Mouse (Mus musculus) mouse embryonic stem cell (cell line): ENCODE data around the gene Tmem132c.

Experiments used
- in situ Hi-C, 2 experiments: fragments of 300-500 bp; cut with MboI; formaldehyde crosslinking; loops; 1 replicate in 1 of 2; 3 replicates in 1 of 2; pipeline ENCODE4 v1.14.3; 2019 to 2020; ENCODE audit warnings: low sequenced_read_pairs in 2 of 2, low pct_unique_long_range_greater_than_20kb in 1 of 2, mixed read lengths in 1 of 2; ENCODE audit not compliant: unreplicated experiment in 1 of 2

The Tmem132c gene

DNA sequence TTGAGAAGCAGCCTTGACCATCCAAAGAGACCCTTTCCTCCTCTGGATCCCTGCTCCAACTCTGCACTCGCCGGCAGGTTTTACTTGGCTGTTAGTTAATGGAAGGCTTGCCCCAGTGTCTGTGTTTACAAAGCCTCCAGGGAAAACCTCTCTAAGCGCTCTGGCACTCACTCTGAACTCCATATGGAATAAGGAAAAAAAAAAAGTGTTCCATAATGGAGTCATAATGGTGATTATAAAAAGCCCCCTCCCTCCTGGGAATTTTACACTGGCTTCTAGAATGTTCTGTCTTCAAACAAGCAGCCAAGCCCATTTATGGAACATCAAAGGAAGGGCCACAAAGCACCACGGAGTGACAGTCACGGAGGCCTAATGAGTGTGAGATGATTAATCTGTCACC lies 136.9 kb downstream of the Tmem132c start:
- in situ Hi-C loops, result no loop called here

DNA sequence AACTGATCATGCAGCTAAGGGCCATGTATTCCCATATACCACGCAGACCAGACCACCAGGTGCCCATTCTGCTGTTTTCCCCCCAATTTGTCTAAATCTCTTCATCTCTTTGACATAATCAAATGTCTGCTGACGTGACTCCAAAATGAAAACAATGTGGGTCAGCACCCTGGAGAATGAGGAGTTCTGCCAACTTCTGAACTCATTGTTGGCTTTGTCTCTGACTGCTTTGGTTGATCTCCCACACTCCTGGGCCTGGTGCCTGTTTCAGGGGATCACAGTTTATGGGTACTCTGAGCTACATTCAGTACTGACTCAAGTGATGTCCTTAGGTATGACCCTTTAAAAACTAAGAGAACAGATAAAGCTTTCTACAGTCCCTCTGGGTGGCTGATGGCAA lies 137.7 kb downstream of the Tmem132c start:
- in situ Hi-C loops, result no loop called here

DNA sequence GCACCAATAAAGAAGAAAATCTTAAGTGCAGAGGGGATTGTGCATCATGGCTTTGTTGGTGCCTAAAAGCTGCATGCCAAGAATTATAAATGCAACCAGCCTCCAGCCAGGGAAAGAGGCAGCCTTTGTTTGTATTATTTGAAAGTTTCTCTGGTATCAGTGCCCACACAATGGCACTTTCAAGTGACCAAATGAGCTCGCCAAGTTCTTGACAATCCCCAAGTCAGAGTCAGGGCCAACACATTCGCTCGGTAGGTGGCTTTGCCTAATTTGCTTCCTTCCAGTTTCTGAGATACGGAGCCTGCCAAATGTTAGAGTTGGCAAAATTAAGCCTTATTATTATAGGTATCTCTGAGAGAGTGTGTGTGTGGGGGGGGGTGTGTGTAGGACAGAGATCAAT lies 139.6 kb downstream of the Tmem132c start:
- in situ Hi-C loops, result no loop called here

DNA sequence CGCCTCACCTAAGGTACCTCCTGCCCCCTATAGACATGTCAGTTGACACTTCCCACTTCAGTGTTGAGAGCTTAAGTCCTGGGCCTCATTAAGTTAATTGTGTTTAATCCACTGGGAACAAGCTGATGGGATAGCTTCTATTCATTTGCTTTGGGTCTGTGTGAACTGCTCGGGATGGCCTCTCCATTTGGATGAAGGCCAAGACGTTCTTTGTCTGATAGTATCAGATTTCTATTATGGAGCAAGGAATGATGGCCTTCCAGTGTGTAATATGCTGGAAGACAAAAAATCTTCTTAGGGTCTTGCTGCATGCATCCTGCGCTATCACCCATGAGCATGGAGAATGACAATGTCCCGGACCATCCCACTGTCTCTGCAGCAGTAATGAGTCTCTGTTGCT lies 141.0 kb downstream of the Tmem132c start:
- in situ Hi-C loops, result no loop called here

- in situ Hi-C loops, result no loop called here
These were observed 149.6 kb downstream of the Tmem132c start for GRCm38 (mm10) chr5:127391187-127391586.

GRCm38 (mm10) chr5:127396889-127397288 lies 155.3 kb downstream of the Tmem132c start:
- in situ Hi-C loops, result no loop called here

DNA sequence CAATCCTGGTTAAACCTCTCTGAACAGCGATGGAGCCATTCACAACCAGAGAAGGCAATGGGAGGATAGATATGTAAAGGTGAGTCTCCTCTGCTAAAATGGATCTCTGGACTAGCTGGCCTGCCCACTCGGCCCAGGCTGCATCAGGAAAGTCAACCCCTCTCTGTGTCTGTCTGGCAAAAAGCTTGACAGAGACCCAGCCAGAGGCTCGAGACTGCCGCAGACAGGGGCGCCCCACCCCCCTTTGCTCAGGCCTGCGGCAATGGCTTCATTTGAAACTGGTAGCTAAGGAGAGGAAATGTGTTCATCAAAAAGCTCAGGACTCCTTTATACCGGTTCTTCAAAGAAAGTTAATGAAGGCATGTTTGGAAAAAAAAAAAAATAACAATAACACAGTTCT lies 156.4 kb downstream of the Tmem132c start:
- in situ Hi-C loops, result no loop called here

DNA sequence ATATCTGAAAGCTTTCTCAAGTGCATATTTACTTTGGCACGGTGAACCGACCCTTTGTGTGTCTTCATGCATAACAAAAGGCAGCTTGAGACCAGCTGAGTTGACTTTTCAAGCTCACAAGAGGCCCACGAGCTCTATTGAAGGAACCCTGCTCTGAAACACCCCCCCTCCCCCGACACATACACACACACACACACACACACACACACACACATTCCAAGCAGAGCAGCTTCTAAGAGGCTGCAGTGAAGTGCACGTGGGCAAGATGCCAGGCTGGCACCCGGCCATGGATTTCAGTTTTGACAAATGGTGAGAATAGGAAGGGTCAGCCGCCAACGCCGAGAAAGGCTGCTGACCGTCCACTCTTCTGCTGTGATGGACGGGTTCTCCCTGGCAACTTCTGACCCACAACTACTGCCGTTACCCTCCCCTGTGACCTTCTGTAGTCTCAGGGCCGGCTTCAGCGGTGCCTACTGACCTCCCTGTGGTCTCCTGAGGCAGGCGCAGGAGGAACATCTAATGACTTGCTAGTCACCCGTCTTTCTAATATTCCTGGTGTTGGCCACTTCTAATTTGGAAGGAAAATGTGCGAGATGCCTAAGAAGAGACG lies 163.9 kb downstream of the Tmem132c start:
- in situ Hi-C loops, result no loop called here

DNA sequence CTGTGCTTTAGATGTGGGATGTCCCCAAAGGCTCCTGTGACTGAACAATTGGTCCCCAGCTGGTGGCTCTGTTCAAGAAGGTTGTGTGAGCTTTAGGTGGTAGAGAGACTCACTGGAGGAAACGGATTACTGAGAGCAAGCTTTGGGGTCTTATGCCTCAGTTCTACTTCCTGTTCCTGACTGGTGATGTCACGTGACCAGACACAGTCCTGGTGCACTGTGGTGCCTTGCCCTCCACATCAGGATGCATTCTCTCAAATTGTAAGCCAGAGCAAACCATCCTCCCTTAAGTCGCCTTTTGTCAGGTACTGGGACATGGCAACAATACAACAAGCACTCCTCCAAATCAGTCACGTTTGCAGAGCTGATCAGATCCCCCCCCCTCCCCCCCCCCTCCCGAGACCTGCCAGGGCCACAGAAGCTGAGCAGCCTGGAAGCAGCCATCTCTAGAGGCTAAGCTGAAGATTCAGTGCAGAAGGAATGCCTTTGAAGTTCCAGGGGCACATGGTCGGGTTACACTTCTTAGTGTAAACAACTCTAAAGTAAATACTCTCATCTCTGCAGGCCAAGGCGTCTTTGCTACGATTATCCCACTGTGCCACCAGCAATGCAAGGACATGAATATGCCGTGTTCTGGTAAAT lies 164.5 kb downstream of the Tmem132c start:
- in situ Hi-C loops, result no loop called here

DNA sequence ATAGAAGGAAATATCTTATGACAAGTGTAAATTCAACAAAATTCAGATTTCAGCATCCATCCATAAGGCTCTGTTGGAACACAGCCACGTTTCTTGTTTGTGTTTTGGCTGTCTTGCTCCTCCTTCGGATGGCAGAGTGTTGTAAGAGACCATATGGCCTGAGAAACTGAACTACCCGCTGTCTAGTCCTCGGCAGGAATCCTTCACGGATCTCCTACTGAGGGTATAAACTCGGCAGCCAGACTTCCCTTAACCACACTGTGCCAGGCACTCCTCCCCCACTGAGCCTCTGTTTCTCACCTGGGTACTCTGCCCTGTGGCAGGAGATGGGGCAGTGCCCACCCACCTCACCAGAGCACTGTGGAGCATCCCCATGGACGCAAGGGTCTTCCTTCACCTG lies 174.9 kb downstream of the Tmem132c start:
- in situ Hi-C loops, result no loop called here

GRCm38 (mm10) chr5:127423936-127424335 lies 182.3 kb downstream of the Tmem132c start:
- in situ Hi-C loops, result no loop called here

- in situ Hi-C loops, result no loop called here
These were observed 187.5 kb downstream of the Tmem132c start for GRCm38 (mm10) chr5:127429124-127429523.

GRCm38 (mm10) chr5:127431561-127431960 lies 190.0 kb downstream of the Tmem132c start:
- in situ Hi-C loops, result no loop called here

- in situ Hi-C loops, result no loop called here
These were observed 195.2 kb downstream of the Tmem132c start for GRCm38 (mm10) chr5:127436836-127437235.

DNA sequence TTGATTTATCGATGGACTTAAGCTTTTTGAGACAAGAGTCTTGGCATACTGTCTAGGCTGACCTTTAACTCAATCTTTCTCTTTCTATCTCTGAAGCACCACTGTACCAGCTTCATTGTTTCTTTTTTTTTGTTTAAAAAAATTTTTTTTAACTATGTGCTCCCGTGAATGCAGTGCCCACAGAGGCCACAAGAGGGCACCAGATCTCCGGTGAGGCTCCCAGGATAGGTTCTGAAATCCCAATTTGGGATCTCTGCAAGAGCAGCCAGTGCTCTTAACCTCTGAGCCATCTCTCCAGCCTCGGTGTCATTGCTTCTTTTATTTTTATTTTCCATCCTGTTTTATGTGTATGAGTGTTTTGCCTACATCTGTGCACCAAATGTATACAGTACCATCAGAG lies 197.0 kb downstream of the Tmem132c start:
- in situ Hi-C loops, result no loop called here

DNA sequence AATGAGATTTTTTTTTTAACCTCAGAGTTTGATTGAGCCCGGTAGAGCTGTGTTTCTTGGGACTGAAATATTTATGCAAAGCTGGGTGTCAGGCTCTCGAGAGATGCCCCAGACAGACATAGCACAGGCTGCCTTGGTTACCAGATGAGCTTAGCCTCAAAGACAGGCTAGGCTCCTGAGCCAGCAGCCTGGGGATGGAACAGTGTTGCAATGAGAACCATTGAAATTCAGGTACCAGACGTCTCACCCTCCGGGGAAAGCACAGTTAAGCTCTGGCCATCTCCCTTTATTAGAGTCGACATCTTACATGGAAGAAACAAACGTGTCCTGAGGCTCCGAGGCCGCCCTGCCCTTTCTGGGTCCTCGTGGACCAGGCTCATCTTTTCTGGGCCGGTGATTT lies 200.4 kb downstream of the Tmem132c start:
- in situ Hi-C loops, result no loop called here

DNA sequence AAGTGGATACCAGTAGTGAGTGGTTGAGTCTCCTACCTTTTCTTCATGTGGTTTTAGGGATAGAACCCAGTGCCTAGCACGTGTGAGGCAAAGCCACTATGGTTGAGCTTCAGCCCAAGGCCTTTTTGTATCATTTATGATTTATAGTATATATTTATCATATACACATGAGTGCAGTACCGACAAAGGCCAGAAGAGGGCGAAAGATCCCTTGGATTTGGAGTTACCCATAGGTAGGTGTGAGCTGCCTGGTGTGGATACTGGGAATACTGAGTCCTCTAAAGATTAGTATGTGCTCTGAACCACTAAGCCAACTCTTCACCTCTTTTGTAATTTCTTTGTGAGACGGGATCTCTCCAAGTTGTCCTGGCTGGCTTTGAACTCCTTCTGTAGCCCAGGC lies 212.0 kb downstream of the Tmem132c start:
- in situ Hi-C loops, result no loop called here

- in situ Hi-C loops, result no loop called here
These were observed 212.5 kb downstream of the Tmem132c start for GRCm38 (mm10) chr5:127454068-127454467.

DNA sequence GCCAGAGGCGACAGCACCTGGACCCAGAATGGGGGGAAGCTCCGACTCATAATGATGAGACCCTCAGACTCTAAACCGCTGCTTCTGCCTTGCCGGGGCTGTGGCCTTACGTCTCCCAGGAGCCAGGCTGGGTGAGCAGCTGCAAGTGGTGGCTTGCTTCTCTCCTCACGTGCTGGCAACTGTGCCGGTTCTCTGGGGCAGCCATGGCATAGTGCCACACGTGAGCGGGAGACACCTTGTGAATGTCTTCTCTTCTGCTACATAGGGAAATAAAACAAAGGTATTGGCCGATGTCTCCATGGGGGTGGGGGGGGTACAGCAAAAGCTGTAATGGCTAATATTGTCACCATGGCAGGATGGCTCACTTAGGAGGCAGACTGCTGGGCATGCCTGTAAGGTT lies 214.5 kb downstream of the Tmem132c start:
- in situ Hi-C loops, result no loop called here

GRCm38 (mm10) chr5:127468151-127468550 lies 226.5 kb downstream of the Tmem132c start:
- in situ Hi-C loops, result no loop called here
